Mouse (Mus musculus): ENCODE data around the gene Rtn1. TPM values are rescaled to one million over a fixed set of nuclear protein-coding genes. Genes with fewer than 3 reads are reported as not detected.

Gene Rtn1
- polyA plus RNA-seq, 1 experiment from 2014 or later: 2,513 TPM

GRCm38 (mm10) chr12:72388135-72388534, 20.7 kb downstream of the Rtn1 start:
- H3K4me1 ChIP-seq (replicated peaks; ENCODE audit: control insufficient read depth, insufficient read depth, low read length): 0 out of 2 replicates have a peak, but pooled peaks cover 8% of the 10 kb centered on the region
- no peaks in the 10 kb centered on the region for H3K36me3 ChIP-seq (ENCODE audit: control insufficient read depth, insufficient read depth)
- no peak overlapping the region for H3K4me3 ChIP-seq (replicated peaks; ENCODE audit: low read length)
- WGBS: 96% methylated on average over 6 of the region's 6 CpGs
- H3K9me3 ChIP-seq (ENCODE audit: control insufficient read depth, low read length): no peaks in the 10 kb centered on the region
- H3K9ac ChIP-seq (replicated peaks; ENCODE audit: low read depth, low read length): no peak overlapping the region
- no peak for ATAC-seq
- H3K27me3 ChIP-seq (replicated peaks; ENCODE audit: control insufficient read depth, insufficient read depth, low read length): no peaks in the 10 kb centered on the region
- H3K27ac ChIP-seq (ENCODE audit: low read length): no peak overlapping the region
- no peak overlapping the region for H3K4me2 ChIP-seq (ENCODE audit: low read length)

- H3K36me3 ChIP-seq (ENCODE audit: control insufficient read depth, insufficient read depth): no peaks in the 10 kb centered on the region
- no peak overlapping the region for H3K9ac ChIP-seq (replicated peaks; ENCODE audit: low read depth, low read length)
- H3K4me3 ChIP-seq (replicated peaks; ENCODE audit: low read length): no peak overlapping the region
- H3K9me3 ChIP-seq (ENCODE audit: control insufficient read depth, low read length): no peaks in the 10 kb centered on the region
- H3K27me3 ChIP-seq (replicated peaks; ENCODE audit: control insufficient read depth, insufficient read depth, low read length): no peaks in the 10 kb centered on the region
- WGBS: 74% methylated on average over 5 of the region's 5 CpGs
- H3K4me2 ChIP-seq (ENCODE audit: low read length): no peak overlapping the region
- no peak for ATAC-seq
- H3K27ac ChIP-seq (ENCODE audit: low read length): no peak overlapping the region
- H3K4me1 ChIP-seq (replicated peaks; ENCODE audit: control insufficient read depth, insufficient read depth, low read length): peaks cover 19% of the 10 kb centered on the region
Measured at GRCm38 (mm10) chr12:72376309-72376708, 32.5 kb downstream of the Rtn1 start.

DNA sequence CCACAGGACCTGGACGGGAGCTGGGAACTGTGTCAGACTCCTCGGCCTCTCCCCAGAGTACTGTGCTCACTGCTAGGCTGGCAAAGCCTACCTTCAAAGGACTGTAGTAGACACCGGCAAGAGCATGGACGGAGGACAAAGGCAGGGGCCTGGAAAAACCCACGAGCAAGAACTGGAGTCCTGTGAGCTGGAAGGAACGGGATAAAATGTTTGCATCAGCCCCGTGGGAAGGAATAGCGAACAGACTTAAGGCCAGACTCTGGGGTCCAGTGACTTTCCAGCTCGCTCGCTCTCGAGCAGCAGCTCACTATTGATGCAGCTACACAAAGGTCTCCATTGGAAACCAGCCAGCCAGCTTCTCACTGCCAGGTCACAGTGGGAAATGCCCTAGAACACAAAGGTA, 34.0 kb downstream of the Rtn1 start:
- H3K27me3 ChIP-seq (replicated peaks; ENCODE audit: control insufficient read depth, insufficient read depth, low read length): no peaks in the 10 kb centered on the region
- H3K4me1 ChIP-seq (replicated peaks; ENCODE audit: control insufficient read depth, insufficient read depth, low read length): peaks cover 19% of the 10 kb centered on the region
- no peaks in the 10 kb centered on the region for H3K9me3 ChIP-seq (ENCODE audit: control insufficient read depth, low read length)
- H3K4me2 ChIP-seq (ENCODE audit: low read length): peak overlapping the region; percentile 24
- WGBS: 9% methylated on average over 11 of the region's 11 CpGs
- H3K36me3 ChIP-seq (ENCODE audit: control insufficient read depth, insufficient read depth): no peaks in the 10 kb centered on the region
- ATAC-seq: peak; percentile 61
- H3K4me3 ChIP-seq (replicated peaks; ENCODE audit: low read length): no peak overlapping the region
- peak overlapping the region; percentile 4; the same call in 1 of the 2 replicates for H3K9ac ChIP-seq (replicated peaks; ENCODE audit: low read depth, low read length)
- peak overlapping the region; percentile 35 for H3K27ac ChIP-seq (ENCODE audit: low read length)

- Histone ChIP-seq H3K36me3 (ENCODE audit: control insufficient read depth, insufficient read depth) (no peaks in the 10 kb centered on the region), H3K9me3 (ENCODE audit: control insufficient read depth, low read length) (no peaks in the 10 kb centered on the region), H3K27ac (ENCODE audit: low read length) (peak overlapping the region; percentile 48), H3K27me3 (replicated peaks; ENCODE audit: control insufficient read depth, insufficient read depth, low read length) (no peaks in the 10 kb centered on the region), H3K4me3 (replicated peaks; ENCODE audit: low read length) (no peak overlapping the region), H3K4me2 (ENCODE audit: low read length) (peak overlapping the region; percentile 14; the same call in 1 of the 2 replicates), H3K9ac (replicated peaks; ENCODE audit: low read depth, low read length) (no peak overlapping the region), H3K4me1 (replicated peaks; ENCODE audit: control insufficient read depth, insufficient read depth, low read length) (peaks cover 19% of the 10 kb centered on the region)
- 23% methylated on average over 17 of the region's 17 CpGs for WGBS
- peak; percentile 57 for ATAC-seq
Measured at GRCm38 (mm10) chr12:72373916-72374615, 34.8 kb downstream of the Rtn1 start.

- Histone ChIP-seq H3K4me1 (replicated peaks; ENCODE audit: control insufficient read depth, insufficient read depth, low read length) (peaks cover 31% of the 10 kb centered on the region), H3K4me3 (replicated peaks; ENCODE audit: low read length) (no peak overlapping the region), H3K27ac (ENCODE audit: low read length) (no peak overlapping the region), H3K9ac (replicated peaks; ENCODE audit: low read depth, low read length) (no peak overlapping the region), H3K27me3 (replicated peaks; ENCODE audit: control insufficient read depth, insufficient read depth, low read length) (no peaks in the 10 kb centered on the region), H3K9me3 (ENCODE audit: control insufficient read depth, low read length) (no peaks in the 10 kb centered on the region), H3K36me3 (ENCODE audit: control insufficient read depth, insufficient read depth) (no peaks in the 10 kb centered on the region), H3K4me2 (ENCODE audit: low read length) (no peak overlapping the region)
- 75% methylated on average over 5 of the region's 5 CpGs for WGBS
- ATAC-seq: no peak
Measured at GRCm38 (mm10) chr12:72370081-72370480, 38.8 kb downstream of the Rtn1 start.

- Histone ChIP-seq H3K4me2 (ENCODE audit: low read length) (no peak overlapping the region), H3K4me1 (replicated peaks; ENCODE audit: control insufficient read depth, insufficient read depth, low read length) (peaks cover 14% of the 10 kb centered on the region), H3K36me3 (ENCODE audit: control insufficient read depth, insufficient read depth) (no peaks in the 10 kb centered on the region), H3K9me3 (ENCODE audit: control insufficient read depth, low read length) (no peaks in the 10 kb centered on the region), H3K27ac (ENCODE audit: low read length) (no peak overlapping the region), H3K9ac (replicated peaks; ENCODE audit: low read depth, low read length) (no peak overlapping the region), H3K27me3 (replicated peaks; ENCODE audit: control insufficient read depth, insufficient read depth, low read length) (no peaks in the 10 kb centered on the region), H3K4me3 (replicated peaks; ENCODE audit: low read length) (no peak overlapping the region)
- ATAC-seq: no peak
- WGBS: 30% methylated on average over 3 of the region's 3 CpGs
Measured at GRCm38 (mm10) chr12:72366763-72367162, 42.1 kb downstream of the Rtn1 start.

GRCm38 (mm10) chr12:72366104-72366437, 42.8 kb downstream of the Rtn1 start:
- H3K9me3 ChIP-seq (ENCODE audit: control insufficient read depth, low read length): no peaks in the 10 kb centered on the region
- peaks cover 14% of the 10 kb centered on the region for H3K4me1 ChIP-seq (replicated peaks; ENCODE audit: control insufficient read depth, insufficient read depth, low read length)
- peak; percentile 49 for ATAC-seq
- no peaks in the 10 kb centered on the region for H3K36me3 ChIP-seq (ENCODE audit: control insufficient read depth, insufficient read depth)
- no peak overlapping the region for H3K27ac ChIP-seq (ENCODE audit: low read length)
- H3K4me3 ChIP-seq (replicated peaks; ENCODE audit: low read length): no peak overlapping the region
- H3K9ac ChIP-seq (replicated peaks; ENCODE audit: low read depth, low read length): no peak overlapping the region
- no CpG with 5 or more reads among the region's 2 CpGs for WGBS
- no peaks in the 10 kb centered on the region for H3K27me3 ChIP-seq (replicated peaks; ENCODE audit: control insufficient read depth, insufficient read depth, low read length)
- no peak overlapping the region for H3K4me2 ChIP-seq (ENCODE audit: low read length)

DNA sequence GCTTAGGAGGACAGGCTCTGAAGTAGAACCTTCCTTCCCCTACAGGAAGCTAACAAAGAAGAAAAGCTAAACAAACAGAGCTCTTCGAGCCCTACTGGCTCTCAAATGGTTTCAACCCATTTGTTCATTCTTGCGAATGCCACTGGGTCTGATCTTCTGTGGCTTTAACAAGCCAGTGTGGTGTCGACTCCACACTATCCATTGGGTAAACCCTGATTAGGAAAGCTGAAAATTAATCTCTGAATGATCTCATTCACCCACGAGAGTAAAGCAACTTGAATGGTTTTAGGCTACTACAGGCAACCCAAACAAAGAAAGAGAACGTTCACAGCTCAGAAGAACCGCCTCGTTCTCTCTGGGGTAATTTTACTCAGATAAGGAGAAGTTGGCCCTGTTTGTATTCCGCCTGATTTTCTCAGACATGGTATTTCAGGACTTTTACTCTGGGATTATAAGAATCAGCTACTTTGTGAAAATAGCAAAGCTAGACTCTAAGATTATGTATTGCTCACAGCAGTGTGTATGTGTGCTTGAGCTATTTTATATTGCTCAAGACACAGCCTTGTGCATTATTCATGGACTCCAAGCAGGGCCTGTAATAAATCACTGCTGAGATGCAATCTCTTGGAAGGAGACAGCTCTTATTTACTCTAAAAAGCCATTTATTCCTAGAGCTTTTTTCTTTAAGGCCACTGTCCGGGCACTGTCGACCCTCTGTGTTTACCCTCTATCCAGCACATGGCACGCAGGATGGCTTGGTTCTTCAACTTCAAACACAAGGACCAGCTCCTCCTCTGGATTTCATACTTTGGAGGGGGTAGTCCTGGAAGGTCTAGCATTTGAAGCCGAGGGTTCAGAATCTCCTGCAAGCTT, 43.4 kb downstream of the Rtn1 start:
- 29% methylated on average over 12 of the region's 12 CpGs for WGBS
- Histone ChIP-seq H3K27me3 (replicated peaks; ENCODE audit: control insufficient read depth, insufficient read depth, low read length) (no peaks in the 10 kb centered on the region), H3K36me3 (ENCODE audit: control insufficient read depth, insufficient read depth) (no peaks in the 10 kb centered on the region), H3K4me2 (ENCODE audit: low read length) (no peak overlapping the region), H3K4me1 (replicated peaks; ENCODE audit: control insufficient read depth, insufficient read depth, low read length) (peaks cover 14% of the 10 kb centered on the region), H3K4me3 (replicated peaks; ENCODE audit: low read length) (no peak overlapping the region), H3K9ac (replicated peaks; ENCODE audit: low read depth, low read length) (no peak overlapping the region), H3K27ac (ENCODE audit: low read length) (peak overlapping the region; percentile 44), H3K9me3 (ENCODE audit: control insufficient read depth, low read length) (no peaks in the 10 kb centered on the region)
- peak; percentile 58 for ATAC-seq

DNA sequence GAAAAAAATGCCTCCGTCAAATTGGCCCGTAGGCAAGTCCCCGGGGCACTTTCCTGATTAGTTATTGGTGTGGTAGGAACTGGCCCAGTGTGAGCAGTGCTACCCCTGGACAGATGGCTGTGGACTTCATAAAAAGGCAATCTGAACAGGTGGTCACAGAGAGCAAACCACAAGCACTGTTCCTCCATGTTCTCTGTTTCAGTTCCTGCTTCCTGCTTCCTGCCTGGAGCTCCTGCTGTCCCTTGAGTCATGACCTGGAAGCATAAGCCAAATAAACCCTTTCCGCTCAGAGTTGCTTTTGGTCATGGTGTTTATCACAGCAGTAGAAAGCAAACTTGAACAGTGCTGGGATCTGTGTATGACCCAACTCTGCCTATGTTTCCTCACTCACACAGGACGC, 44.3 kb downstream of the Rtn1 start:
- no peaks in the 10 kb centered on the region for H3K27me3 ChIP-seq (replicated peaks; ENCODE audit: control insufficient read depth, insufficient read depth, low read length)
- no peaks in the 10 kb centered on the region for H3K9me3 ChIP-seq (ENCODE audit: control insufficient read depth, low read length)
- H3K4me3 ChIP-seq (replicated peaks; ENCODE audit: low read length): no peak overlapping the region
- no peak for ATAC-seq
- H3K4me1 ChIP-seq (replicated peaks; ENCODE audit: control insufficient read depth, insufficient read depth, low read length): peaks cover 14% of the 10 kb centered on the region
- WGBS: 92% methylated on average over 5 of the region's 5 CpGs
- H3K36me3 ChIP-seq (ENCODE audit: control insufficient read depth, insufficient read depth): no peaks in the 10 kb centered on the region
- H3K27ac ChIP-seq (ENCODE audit: low read length): no peak overlapping the region
- H3K9ac ChIP-seq (replicated peaks; ENCODE audit: low read depth, low read length): no peak overlapping the region
- H3K4me2 ChIP-seq (ENCODE audit: low read length): no peak overlapping the region
